Comparison of ENCODE assay signal across 17 mouse cellular contexts in genomic region chr6:88995077-88995476, GRCm38 (mm10).
"Had no signal": no experiment of that assay in that cellular context is flagged by ENCODE, and none has a peak within 500 bp of the region (broad histone marks: within the 10 kb centered on the region; RNA-seq: fewer than 3 reads in every experiment).

No protein-coding gene starts in this region.

- DNase-seq: retina, postnatal 1 day; right cerebral cortex, adult 18-20 months; right cerebral cortex, postnatal 14 days; right cerebral cortex, postnatal 25 days; right cerebral cortex, postnatal 4 days; spleen, adult 18-20 months; thymus, adult 18-20 months; thymus, adult 2 months; thymus, postnatal 14 days; thymus, postnatal 25 days; thymus, postnatal 36 days; thymus, postnatal 4 days had no signal

- H3K4me1 ChIP-seq: neural tube, embryonic 12.5 days; stomach, embryonic 15.5 days had no signal

- H3K27ac ChIP-seq: neural tube, embryonic 12.5 days; neural tube, embryonic 13.5 days; neural tube, embryonic 15.5 days; stomach, embryonic 15.5 days; stomach, postnatal 0 days had no signal

- H3K36me3 ChIP-seq: neural tube, embryonic 12.5 days; neural tube, embryonic 13.5 days; neural tube, embryonic 15.5 days; stomach, embryonic 15.5 days had no signal

- H3K27me3 ChIP-seq: stomach, embryonic 15.5 days had no signal

- H3K4me3 ChIP-seq: neural tube, embryonic 12.5 days; neural tube, embryonic 13.5 days; neural tube, embryonic 15.5 days; stomach, embryonic 15.5 days had no signal
